Mouse (Mus musculus) heart, adult 2 months (tissue): ENCODE data around the gene Tie1. TPM values are rescaled to one million over a fixed set of nuclear protein-coding genes. Genes with fewer than 3 reads are reported as not detected.
"Not testable (repeated sequence)": the region's sequence is repeated elsewhere in the genome, so short reads cannot be mapped to it uniquely, and the experiment has no call there.

ENCODE experiments used
- DNase-seq, 2 experiments: peaks; one replicate each; pipeline ENCODE4 v3.0.0; 2021
- H3K27ac ChIP-seq: fragments of 200-600 bp; 2 replicates; pipeline ENCODE4 v1.8.1; 2022
- H3K27me3 ChIP-seq: fragments of 200-500 bp; 2 replicates; pipeline ENCODE4 v1.6.1; 2012; ENCODE audit warnings: mild to moderate bottlenecking, low read length, inconsistent platforms, mixed read lengths; ENCODE audit not compliant: control insufficient read depth, insufficient read depth
- H3K36me3 ChIP-seq: fragments of 200-500 bp; 2 replicates; pipeline ENCODE4 v1.6.1; 2012; ENCODE audit warnings: low read length, inconsistent platforms; ENCODE audit not compliant: control insufficient read depth, insufficient read depth
- H3K4me1 ChIP-seq: fragments of 200-500 bp; 2 replicates; pipeline ENCODE4 v1.6.1; 2011; ENCODE audit warnings: low read length; ENCODE audit not compliant: control insufficient read depth, insufficient read depth
- H3K4me3 ChIP-seq: fragments of 200-600 bp; 2 replicates; pipeline ENCODE4 v1.8.1; 2022
- H3K79me2 ChIP-seq: fragments of 200-500 bp; replicated peaks from 2 replicates; pipeline ENCODE4 v1.6.1; 2012; ENCODE audit warnings: mild to moderate bottlenecking, inconsistent platforms, low read length, moderate library complexity, mixed read lengths; ENCODE audit not compliant: control insufficient read depth, insufficient read depth
- H3K9ac ChIP-seq: fragments of 200-500 bp; 2 replicates; pipeline ENCODE4 v1.6.1; 2012; ENCODE audit warnings: low read depth, mild to moderate bottlenecking, control low read depth, inconsistent platforms, low read length, mixed read lengths
- CTCF ChIP-seq: fragments of 200-600 bp; IDR thresholded peaks from 2 replicates; pipeline ENCODE4 v1.8.1; 2022; ENCODE audit warnings: antibody characterized with exemption, mild to moderate bottlenecking, moderate library complexity
- EP300 ChIP-seq: fragments of 200-500 bp; IDR thresholded peaks from 2 replicates; pipeline ENCODE4 v1.6.1; 2011; ENCODE audit warnings: low read depth, low read length, control low read depth; ENCODE audit not compliant: insufficient read depth
- POLR2A ChIP-seq: fragments of 200-500 bp; IDR thresholded peaks from 2 replicates; pipeline ENCODE4 v1.6.1; 2011; ENCODE audit warnings: mild to moderate bottlenecking, low read depth, low read length, control low read depth; ENCODE audit not compliant: insufficient read depth
- WGBS: fragments of 180-500 bp; shearing (Covaris S2); methylation state at CpG from one replicate; pipeline ENCODE4 v1.1.7; 2018; 5-methylcytosine and 5-hydroxymethylcytosine counted together
- intact Hi-C: fragments of 180-260 bp; cut with DNase I; formaldehyde crosslinking; loops from one replicate; pipeline ENCODE4 v1.15.1; 2025
- polyA plus RNA-seq: library from polyadenylated mRNA; depleted of rRNA; stranded (reverse); fragments of >200 nt; gene quantifications from 2 replicates; pipeline ENCODE4 v1.2.3, GENCODE M21; 2012
- total RNA-seq, 2 experiments: library from RNA; stranded (reverse); gene quantifications; 2 replicates each; pipeline ENCODE4 v1.2.3; 2021

Gene Tie1
- total and polyA plus RNA-seq, 3 experiments: 59.8 to 66.8 (median 63.3) TPM

GRCm38 (mm10) chr4:118518208-118518607 is 28.3 kb upstream of the Tie1 start:
- Histone ChIP-seq H3K4me3 (no peak overlapping the region), H3K4me1 (peaks cover 4% of the 10 kb centered on the region), H3K9ac (no peak overlapping the region), H3K79me2 (no peaks in the 10 kb centered on the region), H3K27me3 (no peaks in the 10 kb centered on the region), H3K27ac (no peak overlapping the region), H3K36me3 (no peaks in the 10 kb centered on the region)
- TF ChIP-seq CTCF: no peak
- TF ChIP-seq POLR2A: no peak
- TF ChIP-seq EP300: no peak
- intact Hi-C loops: loop anchor here (5.0 kb wide), 2 partner anchors 36 to 91 kb away; partner anchors contain the start of gene Elovl1
- DNase-seq: no peak
- 80% methylated on average over 5 of the region's 5 CpGs for WGBS

GRCm38 (mm10) chr4:118517497-118518146 is 27.8 kb upstream of the Tie1 start:
- no peak overlapping the region for H3K9ac ChIP-seq

GRCm38 (mm10) chr4:118516699-118517496 is 27.0 kb upstream of the Tie1 start:
- H3K79me2 ChIP-seq: no peaks in the 10 kb centered on the region
- H3K4me3 ChIP-seq: 0 out of 2 replicates have a peak overlapping the region, but pooled peaks have one; percentile 17
- intact Hi-C loops: loop anchor here (2.0 to 5.0 kb wide), 4 partner anchors 35 to 108 kb away; partner anchors contain the start of genes Elovl1, Med8 and Szt2
- peak overlapping the region; percentile 43 for H3K9ac ChIP-seq
- peak overlapping the region; percentile 66 for H3K27ac ChIP-seq
- WGBS: 9% methylated on average over 20 of the region's 20 CpGs
- no peaks in the 10 kb centered on the region for H3K36me3 ChIP-seq
- H3K4me1 ChIP-seq: peaks cover 4% of the 10 kb centered on the region
- no peak for TF ChIP-seq EP300
- no peak for TF ChIP-seq POLR2A
- peak; percentile 69 for TF ChIP-seq CTCF
- H3K27me3 ChIP-seq: no peaks in the 10 kb centered on the region
- peak; percentile 46 to 58 for DNase-seq

More at GRCm38 (mm10) chr4:118517497-118518146, 27.8 kb upstream of the Tie1 start:
- intact Hi-C loops: loop anchor here (2.0 to 5.0 kb wide), 4 partner anchors 35 to 109 kb away; partner anchors contain the start of genes Elovl1, Med8 and Szt2
- no peaks in the 10 kb centered on the region for H3K36me3 ChIP-seq
- DNase-seq: no peak
- H3K27me3 ChIP-seq: no peaks in the 10 kb centered on the region
- H3K27ac ChIP-seq: peak overlapping the region; percentile 48; the same call in 1 of the 2 replicates
- peaks cover 4% of the 10 kb centered on the region for H3K4me1 ChIP-seq
- TF ChIP-seq EP300: no peak
- no peak for TF ChIP-seq CTCF
- no peak for TF ChIP-seq POLR2A
- 40% methylated on average over 16 of the region's 16 CpGs for WGBS
- H3K79me2 ChIP-seq: no peaks in the 10 kb centered on the region
- no peak overlapping the region for H3K4me3 ChIP-seq

GRCm38 (mm10) chr4:118509050-118509449 is 19.2 kb upstream of the Tie1 start:
- peak in 1 of 2 experiments; percentile 62 for DNase-seq
- H3K4me1 ChIP-seq: peaks cover 4% of the 10 kb centered on the region; the same call in 1 of the 2 replicates
- WGBS: 24% methylated on average over 6 of the region's 6 CpGs
- no peak overlapping the region for H3K9ac ChIP-seq
- no peak for TF ChIP-seq POLR2A
- peak; percentile 69; the same call in 1 of the 2 replicates for TF ChIP-seq EP300
- no peak for TF ChIP-seq CTCF
- no peaks in the 10 kb centered on the region for H3K27me3 ChIP-seq
- peaks cover 3% of the 10 kb centered on the region; the same call in 1 of the 2 replicates for H3K36me3 ChIP-seq
- intact Hi-C loops: no loop called here
- H3K79me2 ChIP-seq: no peaks in the 10 kb centered on the region
- H3K4me3 ChIP-seq: no peak overlapping the region
- peak overlapping the region; percentile 7; the same call in 1 of the 2 replicates for H3K27ac ChIP-seq

GRCm38 (mm10) chr4:118507171-118507570 is 17.3 kb upstream of the Tie1 start:
- H3K36me3 ChIP-seq, H3K9ac ChIP-seq, H3K4me3 ChIP-seq, H3K79me2 ChIP-seq, H3K27me3 ChIP-seq, DNase-seq, H3K27ac ChIP-seq, intact Hi-C loops, H3K4me1 ChIP-seq: not testable (repeated sequence)
- WGBS: 84% methylated on average over 1 of the region's 1 CpGs
